Mouse (Mus musculus) kidney, postnatal 14 days (tissue): ENCODE results near the gene Tmem136.
"Not testable (repeated sequence)": the region's sequence is repeated elsewhere in the genome, so short reads cannot be mapped to it uniquely, and the experiment has no call there.

Source experiments
- DNase-seq: peaks from one replicate; pipeline ENCODE4 v3.0.0; 2022; ENCODE audit warnings: mixed read lengths

Gene Tmem136

GRCm38 (mm10) chr9:43116134-43116996, at the start of gene Tmem136:
Tmem136 (minus strand) TSS chr9:43116570.
- DNase-seq, result peak; percentile 64

GRCm38 (mm10) chr9:43155960-43156359, 39.6 kb upstream of the Tmem136 start:
- DNase-seq, result no peak

GRCm38 (mm10) chr9:43151779-43152178, 35.4 kb upstream of the Tmem136 start:
- DNase-seq, result no peak

GRCm38 (mm10) chr9:43150957-43151356, 34.6 kb upstream of the Tmem136 start:
- DNase-seq, result no peak

- DNase-seq, result peak; percentile 24
Measured at GRCm38 (mm10) chr9:43150075-43150474, 33.7 kb upstream of the Tmem136 start.

- DNase-seq, result no peak
Measured at GRCm38 (mm10) chr9:43149498-43149897, 33.1 kb upstream of the Tmem136 start.

GRCm38 (mm10) chr9:43145196-43145595, 28.8 kb upstream of the Tmem136 start:
- no peak for DNase-seq

- DNase-seq, result no peak
Measured at GRCm38 (mm10) chr9:43144206-43144810, 27.9 kb upstream of the Tmem136 start.

- peak; percentile 81 for DNase-seq
Measured at GRCm38 (mm10) chr9:43141839-43142238, 25.5 kb upstream of the Tmem136 start.

GRCm38 (mm10) chr9:43133525-43133924, 17.2 kb upstream of the Tmem136 start:
- no peak for DNase-seq

- DNase-seq, result no peak
Measured at GRCm38 (mm10) chr9:43132380-43132779, 16.0 kb upstream of the Tmem136 start.

- no peak for DNase-seq
Measured at GRCm38 (mm10) chr9:43131940-43132339, 15.6 kb upstream of the Tmem136 start.

- no peak for DNase-seq
Measured at GRCm38 (mm10) chr9:43130684-43131083, 14.3 kb upstream of the Tmem136 start.

GRCm38 (mm10) chr9:43127101-43127787, 10.9 kb upstream of the Tmem136 start:
- peak; percentile 50 for DNase-seq

GRCm38 (mm10) chr9:43122379-43122778, 6.0 kb upstream of the Tmem136 start:
- peak; percentile 25 for DNase-seq

GRCm38 (mm10) chr9:43121948-43122347, 5.6 kb upstream of the Tmem136 start:
- DNase-seq, result not testable (repeated sequence)

- no peak for DNase-seq
Measured at GRCm38 (mm10) chr9:43116997-43117336, 597 bp upstream of the Tmem136 start.

GRCm38 (mm10) chr9:43115431-43116133, 788 bp downstream of the Tmem136 start:
- peak; percentile 72 for DNase-seq

GRCm38 (mm10) chr9:43114833-43115232, 1.5 kb downstream of the Tmem136 start:
- DNase-seq, result peak; percentile 57

GRCm38 (mm10) chr9:43110286-43110980, 5.9 kb downstream of the Tmem136 start:
- DNase-seq, result no peak

- DNase-seq, result no peak
Measured at GRCm38 (mm10) chr9:43109125-43109524, 7.2 kb downstream of the Tmem136 start.

GRCm38 (mm10) chr9:43108721-43109120, 7.6 kb downstream of the Tmem136 start:
- DNase-seq, result no peak
